Mouse (Mus musculus): ENCODE results near the gene Klf7.

The Klf7 gene

DNA sequence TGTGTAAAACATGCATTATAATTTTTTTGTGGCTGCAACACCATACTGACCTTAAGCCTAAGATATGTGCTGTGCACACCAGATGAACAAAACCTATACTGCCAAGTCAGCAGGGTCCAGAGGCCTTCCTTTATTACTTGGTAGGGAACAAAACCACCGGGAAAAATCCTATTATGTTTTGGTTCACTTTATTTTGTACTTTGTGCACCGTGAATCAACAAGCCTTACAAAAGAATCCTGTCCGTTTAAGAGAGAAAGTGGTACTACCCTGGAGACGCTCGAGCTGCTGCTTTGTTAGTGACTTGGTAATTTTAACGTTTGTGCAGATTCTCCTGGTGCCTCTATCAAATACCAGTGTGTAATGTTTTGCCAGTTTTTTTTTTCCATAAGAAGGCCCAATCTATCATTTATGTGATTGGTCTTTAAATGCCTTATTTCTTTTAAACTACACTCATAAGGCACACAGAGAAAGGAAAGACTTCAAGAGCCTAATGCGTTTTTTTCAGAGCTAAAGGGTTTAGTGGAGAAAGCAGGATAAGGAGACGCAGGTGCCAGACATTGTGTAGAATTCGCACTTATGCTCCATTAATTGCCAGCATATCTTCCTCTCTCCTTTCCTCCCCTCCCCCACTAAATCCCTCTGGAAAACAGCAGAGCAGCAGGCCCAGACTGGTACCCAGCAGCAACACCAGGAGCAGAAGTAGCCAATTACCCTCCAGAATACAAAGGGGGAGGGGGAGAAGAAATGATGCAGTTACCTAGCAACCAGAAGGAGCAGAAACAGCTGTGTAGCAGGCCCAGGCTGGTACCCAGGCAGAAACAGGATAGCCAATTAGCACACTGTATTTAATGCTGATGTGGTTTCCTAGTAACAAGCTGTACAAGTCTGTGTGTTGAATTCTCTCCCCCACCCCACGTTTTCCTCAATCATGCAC, 55.5 kb downstream of the Klf7 start:
- peak; percentile 38 for DNase-seq (ENCODE audit: extremely low spot score)

DNA sequence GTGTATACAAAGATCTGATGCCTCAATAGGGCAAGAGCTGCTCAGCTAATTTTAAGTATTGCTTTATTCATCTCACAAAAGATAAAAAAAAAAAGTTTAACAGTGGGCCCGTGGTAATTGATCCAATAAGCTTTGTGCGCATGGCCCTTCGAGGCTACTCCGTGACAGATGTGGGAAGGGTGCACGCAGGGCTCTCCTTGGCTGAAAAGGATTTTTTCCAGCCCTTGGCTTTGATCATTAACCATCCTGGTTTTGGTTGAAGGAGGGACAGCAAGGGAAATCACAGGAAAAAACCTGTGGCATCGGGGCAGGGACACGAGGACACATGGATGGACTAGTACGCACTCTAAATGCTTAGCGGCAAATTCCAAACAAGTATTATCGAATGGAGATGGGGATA, 60.6 kb downstream of the Klf7 start:
- DNase-seq (ENCODE audit: extremely low spot score): no peak

DNA sequence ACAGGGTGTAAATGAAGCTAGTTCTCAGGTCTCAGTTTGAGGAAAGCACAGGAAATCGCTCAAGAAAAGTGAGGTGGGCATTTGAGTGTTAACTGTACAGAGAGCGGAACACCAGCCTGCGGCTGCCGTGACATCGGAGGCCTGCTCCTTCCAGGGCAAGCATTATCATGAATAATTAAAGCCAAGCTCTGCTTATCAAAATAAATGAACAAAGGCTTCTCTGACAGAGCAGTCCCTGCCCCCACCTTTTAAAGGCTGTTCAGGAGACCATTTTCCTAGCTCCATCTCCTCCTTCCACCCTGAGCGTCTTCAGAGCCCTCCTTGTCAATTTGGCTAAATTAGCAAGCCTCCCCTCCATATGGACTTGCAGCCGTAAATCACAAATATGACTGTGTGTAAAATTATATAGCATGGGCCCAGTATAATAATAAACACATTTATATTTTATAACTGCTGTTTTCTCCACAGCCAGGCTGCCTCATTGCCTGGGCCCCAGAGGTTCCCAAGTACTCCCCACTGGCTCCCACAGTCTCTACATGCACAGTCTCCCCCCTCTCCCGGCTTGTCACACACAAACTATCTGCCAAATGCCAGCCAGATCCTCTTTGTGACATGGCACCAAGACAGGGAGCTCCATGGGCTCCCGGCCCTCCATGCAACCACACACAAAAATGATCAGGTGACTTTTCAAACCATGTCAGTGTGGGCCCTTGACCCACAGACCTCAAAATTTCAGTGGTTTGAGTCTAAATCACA, 61.2 kb downstream of the Klf7 start:
- no peak for DNase-seq (ENCODE audit: extremely low spot score)

DNA sequence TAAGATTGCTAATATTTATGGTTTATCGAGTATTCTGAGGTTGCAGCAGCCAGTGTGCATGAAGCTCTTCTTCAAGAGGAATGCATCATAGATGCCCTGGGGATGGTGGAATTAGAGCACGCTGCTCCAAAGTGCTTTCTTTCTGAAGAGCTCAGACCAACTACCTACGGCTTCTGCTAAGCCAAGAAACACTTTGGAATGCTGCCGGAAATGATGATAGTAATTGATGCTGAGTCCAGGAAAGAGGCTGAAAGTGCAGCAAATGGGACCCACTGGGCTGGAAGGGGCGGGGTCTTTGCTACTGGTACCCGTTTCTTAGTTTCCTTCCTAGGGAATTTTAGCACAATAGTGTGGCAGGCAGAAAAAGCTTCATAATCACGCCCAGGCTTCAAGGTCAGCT, 62.0 kb downstream of the Klf7 start:
- no peak for DNase-seq (ENCODE audit: extremely low spot score)

DNA sequence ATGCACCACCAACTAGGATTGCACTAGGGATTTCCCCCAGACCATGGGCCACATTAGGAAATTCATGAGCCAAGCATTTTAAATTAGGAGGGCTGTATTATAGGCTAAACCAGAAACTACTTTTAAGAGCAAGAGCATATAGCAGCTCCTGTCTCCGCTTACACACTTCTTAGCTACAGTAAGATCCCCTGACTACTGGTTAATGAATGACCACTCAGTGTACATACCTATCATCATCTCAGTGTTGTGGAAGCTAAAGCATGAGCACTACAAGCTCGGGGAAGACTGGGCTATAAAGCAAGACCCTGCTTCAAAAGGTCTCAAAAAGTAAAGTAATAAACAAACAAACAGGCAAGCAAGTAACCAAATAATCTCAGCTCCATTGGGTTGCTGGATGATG, 65.5 kb downstream of the Klf7 start:
- no peak for DNase-seq (ENCODE audit: extremely low spot score)

DNA sequence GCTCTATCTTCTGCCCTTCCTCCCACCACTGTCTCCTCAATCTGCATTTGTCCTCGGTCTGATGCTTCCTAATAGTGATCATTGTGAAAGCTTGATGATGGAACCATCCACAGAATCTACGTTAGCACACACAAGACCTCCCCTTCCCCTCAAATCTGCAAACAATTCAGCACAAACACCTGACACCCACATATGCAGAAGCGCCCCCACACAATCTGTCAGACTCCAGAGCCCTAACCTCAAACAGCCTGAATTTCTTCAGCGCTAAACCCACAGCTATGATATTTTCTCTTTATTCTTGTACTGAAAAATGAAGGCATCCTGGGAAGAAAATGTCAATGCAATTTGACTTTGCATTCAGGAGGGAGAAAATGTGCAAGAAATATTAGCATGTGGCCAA, 66.1 kb downstream of the Klf7 start:
- no peak for DNase-seq (ENCODE audit: extremely low spot score)

DNA sequence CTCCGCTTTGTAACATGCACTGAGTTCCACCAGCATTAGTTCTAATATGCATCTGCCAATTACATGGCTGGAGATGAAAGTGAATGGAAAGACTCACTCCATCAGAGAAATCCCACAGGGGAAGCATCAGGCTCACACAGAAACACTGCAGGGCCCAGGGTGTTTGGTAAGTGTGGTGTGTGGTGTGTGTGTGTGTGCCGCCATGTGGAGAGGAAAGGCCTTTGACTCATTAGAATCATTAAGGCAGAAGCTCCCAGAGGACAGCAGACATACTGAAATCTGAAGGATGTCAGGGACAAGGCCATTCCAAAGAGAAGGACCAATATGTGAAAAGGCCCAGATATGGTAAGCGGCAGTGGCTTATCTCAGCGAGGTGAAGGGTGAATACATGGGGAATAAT, 66.9 kb downstream of the Klf7 start:
- DNase-seq (ENCODE audit: extremely low spot score): no peak

DNA sequence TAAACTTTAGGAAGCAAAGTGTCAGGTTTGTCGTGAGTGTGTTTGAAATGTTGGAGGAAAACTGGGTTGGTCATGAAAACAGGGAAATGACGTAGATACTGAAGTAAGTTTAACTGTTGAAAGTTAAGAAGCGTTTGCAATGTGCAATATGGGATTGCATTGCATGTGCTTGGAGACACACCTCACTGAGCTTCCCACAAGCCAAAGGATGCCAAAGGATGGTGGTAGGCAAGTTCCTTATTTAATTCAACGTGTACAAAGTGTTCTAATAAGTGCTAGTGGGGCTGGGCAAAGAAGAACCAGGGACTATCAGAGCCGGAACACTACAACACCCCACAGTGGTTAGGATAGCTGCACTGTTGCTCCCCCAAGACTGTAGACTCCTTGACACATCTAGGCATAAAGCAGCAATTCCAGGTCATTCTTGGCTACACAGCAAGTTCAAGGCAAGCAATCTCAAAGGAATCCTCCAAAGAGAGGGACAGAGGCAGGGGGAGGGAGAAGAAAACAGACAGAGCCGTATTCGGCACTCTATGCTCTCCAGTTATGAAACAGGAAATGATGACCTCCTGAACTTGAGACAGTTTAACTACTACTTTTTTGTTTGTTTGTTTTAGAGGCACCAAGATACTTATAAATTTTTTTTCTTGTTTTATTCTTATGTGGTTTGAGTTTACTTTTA, 69.9 kb downstream of the Klf7 start:
- DNase-seq (ENCODE audit: extremely low spot score): no peak

DNA sequence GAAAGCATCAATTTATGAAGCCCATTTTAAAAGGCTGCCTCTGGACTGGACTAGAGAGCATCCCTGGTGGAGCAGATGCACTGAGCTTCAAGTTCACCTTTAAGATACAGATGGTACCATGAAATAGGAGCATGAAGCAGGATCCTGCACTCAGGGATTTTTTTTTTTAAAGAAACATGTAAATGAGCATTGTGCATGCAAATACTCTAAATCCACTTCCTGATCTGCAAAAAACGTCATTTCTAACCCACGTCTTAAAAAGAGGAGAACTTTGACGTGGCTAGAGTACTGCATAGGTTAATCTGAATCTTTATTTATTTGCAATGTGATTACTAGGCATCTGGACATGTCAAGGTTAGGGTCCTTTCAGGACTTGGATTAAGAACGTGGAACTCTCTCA, 73.5 kb downstream of the Klf7 start:
- no peak for DNase-seq (ENCODE audit: extremely low spot score)

DNA sequence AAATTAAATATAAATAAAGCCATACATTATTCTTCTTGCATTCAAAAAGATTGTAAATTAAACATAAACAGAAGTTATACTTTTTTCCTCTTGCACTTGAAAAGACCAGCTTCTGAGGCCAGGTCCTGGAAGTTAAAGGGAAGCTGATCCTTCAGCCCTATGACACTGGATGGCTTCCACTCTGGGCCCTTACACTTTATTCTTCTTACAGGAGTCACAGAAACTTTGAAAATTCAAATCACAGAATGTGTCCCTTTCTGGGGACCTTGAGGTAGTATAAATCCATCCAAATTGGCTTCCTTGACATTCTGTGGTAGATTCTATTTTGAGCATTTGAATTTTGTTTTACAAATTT, 75.3 kb downstream of the Klf7 start:
- no peak for DNase-seq (ENCODE audit: extremely low spot score)

DNA sequence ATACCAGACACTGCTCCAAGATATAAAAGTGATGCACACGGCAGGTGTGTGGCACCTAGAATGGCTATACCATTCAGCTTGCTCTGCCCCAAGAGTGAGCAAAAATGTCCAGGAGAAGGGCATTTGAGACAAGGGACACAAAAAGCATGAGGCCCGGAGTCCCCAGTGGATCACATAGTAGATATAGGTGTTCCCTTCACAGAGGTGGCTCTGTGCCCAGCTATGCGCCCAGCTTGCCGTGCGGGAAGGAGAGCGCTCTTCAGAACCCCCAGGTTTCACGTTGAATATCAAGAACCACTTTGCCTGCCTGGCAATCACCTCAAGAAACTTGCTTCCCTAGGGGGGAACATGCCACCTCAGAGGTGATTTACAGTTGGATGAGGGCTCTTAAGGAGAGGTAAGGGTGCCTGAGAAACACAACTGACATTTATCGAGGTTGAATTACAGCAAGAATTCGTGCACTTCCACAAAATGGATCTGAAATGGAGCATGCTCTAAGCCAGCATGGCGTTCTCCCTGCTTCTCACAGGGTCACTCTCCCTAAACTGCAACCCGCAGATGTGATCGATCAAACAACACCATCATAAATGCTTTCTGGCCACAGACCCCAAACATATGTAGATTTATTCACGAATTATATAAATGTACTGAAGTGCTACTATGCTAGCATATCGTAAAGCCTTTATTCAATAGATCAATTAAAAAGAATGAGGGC, 75.8 kb downstream of the Klf7 start:
- no peak for DNase-seq (ENCODE audit: extremely low spot score)

DNA sequence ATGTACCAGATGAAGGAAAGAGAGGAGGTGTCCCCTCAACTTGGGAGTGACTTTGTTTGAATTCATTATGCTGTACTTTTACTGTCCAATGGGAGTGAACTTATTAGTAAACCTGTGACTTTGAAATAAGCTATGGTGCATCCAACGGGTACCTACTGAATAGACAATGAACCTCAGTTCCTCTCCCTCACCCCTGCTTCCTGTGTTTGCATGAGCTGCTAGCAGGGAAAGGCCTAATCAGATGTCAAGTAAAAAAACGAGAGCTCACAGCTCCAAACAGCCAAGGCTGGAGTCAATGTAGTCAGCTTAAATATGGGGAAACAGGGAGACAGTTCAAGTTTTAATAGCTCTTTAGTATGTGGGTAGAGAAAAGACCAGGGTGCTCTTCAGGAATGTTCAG, 77.5 kb downstream of the Klf7 start:
- DNase-seq (ENCODE audit: extremely low spot score): no peak

DNA sequence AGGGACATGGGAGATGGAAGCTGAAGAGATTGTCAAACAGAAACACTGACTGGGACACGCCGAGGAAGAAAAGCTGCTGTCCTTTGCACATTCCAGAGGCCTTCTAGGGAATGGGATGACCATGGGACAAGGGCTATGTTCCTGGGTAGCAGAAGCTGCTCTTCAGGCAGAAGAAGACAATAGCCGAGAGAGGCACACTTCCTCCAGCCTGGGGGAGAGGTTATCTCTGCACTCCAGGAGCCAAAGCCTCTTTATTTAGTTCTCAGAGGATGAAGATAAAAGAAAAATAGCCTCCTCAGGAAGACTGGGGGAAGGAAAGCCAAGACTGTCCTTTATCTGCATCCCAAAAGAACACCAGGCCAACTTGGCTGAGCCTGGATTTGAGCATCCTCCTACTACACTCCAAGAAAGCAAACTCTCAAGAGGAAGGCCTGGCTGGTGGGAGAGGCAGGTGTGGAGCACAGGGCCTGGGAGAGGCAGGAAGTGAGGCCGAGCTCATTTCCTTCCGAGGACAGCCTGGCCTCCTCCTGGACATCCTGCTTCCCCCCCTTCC, 81.2 kb downstream of the Klf7 start:
- no peak for DNase-seq (ENCODE audit: extremely low spot score)

DNA sequence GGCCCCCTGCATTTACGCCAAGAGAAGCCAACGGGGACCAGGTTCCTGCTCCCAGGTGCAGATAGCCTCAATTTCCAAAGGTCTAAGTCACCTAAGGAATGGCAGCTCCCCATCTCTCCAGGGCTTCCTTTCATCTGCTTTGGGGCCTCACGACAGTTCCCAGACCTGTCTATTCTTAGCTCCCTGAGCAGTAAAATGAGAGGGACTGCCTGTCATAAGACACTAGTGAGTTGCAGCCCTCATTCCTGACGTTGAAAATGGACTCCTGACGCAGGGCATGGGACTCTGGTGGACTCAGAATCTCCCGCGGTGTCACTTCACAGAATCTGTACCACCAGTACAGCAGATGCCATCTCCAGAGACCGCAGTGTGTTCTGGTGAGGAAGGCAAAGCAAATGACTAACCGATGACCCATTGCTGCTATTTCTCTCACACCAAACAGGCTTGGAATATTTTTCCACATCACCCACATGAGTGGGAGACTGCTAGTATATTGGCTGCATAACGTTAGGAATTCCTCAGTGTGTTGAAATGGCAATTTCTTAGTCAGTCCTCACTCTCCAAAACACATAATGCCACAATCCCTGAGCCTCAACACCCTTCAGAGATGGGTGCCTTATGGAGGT, 81.9 kb downstream of the Klf7 start:
- DNase-seq (ENCODE audit: extremely low spot score): no peak

DNA sequence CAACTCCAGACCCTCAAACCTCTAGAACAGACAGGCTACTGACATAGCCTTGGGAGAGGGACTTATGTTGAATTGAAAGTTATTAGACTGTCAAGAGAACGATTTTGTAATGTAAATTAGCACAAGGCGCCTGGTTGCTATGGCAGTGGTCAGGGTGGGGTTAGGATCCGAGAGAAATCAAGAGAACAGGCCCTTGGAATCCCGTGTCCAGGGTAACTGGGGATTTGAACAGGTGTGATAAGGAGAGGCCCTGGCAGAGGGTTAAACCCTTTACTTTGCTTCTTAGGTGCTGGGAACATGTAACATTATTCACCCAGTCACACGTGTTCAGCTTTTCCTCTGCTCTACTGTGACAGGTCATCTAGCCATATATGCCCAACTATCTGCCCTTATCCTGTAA, 83.7 kb downstream of the Klf7 start:
- DNase-seq (ENCODE audit: extremely low spot score): no peak

DNA sequence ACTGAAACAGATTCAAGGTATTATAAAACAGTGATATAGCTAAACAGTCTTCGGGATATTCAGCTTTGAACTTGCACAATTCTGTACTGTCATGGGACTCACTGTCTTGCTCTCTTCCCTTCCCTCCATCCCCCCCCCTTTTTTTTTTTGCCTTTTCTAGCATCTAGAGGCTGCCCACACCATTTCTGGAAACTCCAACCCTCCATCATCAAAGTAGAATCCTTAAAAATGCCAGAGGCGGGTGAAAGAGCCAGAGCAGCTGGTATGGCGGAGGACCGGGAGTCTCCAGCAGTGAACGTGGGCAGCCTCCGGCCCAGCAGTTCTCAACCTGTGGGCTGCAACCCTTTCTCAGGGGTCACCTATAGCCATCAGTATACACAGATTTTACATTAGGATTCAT, 84.3 kb downstream of the Klf7 start:
- no peak for DNase-seq (ENCODE audit: extremely low spot score)

DNA sequence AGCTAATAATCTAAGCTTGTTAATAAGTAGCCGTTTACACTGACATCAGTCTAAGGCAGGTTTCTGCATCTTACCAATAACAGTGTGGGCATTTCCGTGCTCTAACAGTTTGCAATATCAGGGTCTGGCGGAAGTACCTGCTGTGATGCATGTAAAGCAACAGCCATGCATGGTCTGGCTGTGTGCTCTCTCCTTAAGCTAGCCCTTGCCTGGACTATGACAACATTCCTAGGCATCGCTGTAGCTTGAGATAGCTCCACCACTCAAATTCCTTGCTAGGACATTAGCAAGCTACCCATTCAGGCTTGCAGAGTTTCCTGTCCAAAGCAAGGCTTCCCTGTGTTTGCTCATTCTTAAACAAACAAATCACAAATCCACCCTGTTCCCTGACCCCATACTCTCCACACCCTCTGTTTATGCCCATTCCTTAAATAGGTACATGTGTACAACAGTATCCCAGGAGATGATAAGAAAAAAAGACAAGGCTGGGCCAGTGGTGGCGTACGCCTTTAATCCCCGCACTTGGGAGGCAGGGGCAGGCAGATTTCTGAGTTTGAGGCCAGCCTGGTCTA, 85.1 kb downstream of the Klf7 start:
- no peak for DNase-seq (ENCODE audit: extremely low spot score)

DNA sequence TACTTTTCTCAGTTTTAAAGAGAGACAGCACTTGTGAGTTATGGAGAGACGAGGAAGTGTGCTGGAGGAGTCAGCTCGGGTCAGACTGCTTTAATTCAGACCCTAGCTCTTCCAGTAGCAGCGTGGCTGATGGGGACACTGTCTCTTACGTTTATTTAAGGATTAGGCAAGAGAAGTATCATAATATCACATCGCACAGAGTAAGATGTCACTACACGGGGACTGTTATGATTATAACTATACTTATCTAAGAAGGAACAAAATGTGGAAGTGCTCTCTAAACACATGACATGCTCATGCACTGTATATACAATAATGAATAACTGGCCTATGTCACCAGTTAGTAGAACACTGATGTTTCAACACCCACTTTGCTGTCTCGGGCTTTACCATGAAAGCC, 86.3 kb downstream of the Klf7 start:
- no peak for DNase-seq (ENCODE audit: extremely low spot score)

DNA sequence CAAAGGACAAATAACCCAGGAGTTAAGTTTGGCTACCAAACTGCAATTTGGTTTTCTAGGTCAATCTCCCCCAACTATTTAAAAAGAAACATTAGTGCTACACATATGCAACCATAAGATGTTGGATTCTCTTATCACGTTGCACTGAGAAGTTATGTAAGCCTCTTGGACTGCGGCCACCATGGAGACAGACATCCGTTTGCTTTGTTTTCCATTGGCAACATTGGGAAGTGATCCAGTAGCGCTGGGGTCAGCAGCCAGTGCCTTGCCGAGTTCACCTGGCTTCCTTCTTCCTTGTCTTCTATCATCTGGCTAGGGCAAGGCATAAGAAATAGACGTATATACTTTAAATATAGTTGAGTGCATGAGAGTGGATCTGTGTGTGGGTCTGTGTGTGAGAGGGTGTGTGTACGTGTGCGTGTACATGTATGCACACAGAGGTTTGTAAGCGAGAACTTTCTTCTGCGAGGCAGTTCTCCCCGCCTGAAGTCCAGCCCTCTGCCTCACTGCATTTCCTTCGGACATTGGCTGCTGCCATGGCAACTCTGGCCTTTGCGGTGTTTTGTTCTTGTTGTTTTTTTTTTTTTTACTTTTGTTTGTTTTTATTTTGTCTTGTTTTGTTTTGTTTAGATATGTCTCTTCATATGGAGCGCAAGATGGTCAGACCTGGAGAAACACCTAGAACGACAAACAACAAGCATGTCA, 86.8 kb downstream of the Klf7 start:
- DNase-seq (ENCODE audit: extremely low spot score): no peak

DNA sequence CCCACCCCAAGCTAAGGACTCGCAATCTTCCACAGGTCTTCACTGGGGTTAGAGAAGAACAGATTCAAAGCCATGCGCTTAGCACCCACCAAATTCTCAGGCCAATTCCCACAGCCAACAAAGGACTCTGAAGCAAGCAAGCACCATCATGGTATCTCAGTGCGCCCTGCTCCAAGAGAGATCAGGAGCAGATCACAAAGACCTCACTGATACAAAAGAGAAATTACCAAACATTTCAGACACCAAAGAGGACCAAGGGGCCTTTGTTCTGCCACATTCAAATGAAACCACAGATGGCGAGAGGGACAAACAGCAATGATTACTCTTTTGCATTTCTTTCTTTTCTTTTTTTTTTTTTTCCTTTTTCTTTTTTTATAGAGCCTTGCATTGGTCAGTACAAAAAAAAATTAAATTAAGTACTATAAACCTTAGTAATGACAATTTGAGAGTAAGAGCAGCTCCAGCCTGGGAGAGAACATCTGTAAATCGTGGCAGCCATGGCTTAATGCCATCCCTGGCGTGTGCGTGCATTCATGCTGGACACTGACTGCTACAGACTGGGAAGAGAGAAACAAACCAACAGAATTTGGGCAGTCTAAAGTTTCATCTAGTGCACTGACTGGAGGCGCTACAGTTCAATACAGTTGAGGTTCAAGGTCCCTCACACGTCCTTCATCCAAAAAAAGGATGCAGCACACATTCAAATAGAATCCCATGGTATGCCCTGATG, 89.4 kb downstream of the Klf7 start:
- DNase-seq (ENCODE audit: extremely low spot score): no peak

Data from embryo, embryonic 9.5 days (tissue).